In the genomic region with DNA sequence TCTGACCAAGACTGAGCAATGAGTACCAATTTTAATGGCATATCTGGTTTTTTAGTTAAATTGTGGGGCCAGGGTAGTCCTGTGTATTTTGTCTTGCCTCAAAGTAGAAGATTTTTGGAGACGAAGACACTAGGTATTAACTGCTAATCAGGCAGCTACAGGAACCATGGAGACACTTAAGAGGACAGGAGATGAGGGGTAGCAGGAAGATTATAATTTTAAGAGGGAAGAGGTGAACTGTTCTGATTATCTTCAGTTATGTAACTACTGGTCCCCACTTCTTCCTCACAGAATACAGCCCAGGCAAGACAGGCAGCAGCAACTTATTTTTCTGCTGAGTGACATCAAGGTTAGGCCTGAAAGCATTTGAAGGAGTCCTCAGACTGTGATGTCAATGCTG, we compare ENCODE assay signal across 16 mouse cellular contexts.
"Had no signal": no experiment of that assay in that cellular context is flagged by ENCODE, and none has a peak within 500 bp of the region (broad histone marks: within the 10 kb centered on the region; RNA-seq: fewer than 3 reads in every experiment).

No protein-coding gene starts in this region.

- DNase-seq: retina, postnatal 1 day; right cerebral cortex, adult 18-20 months; right cerebral cortex, postnatal 14 days; right cerebral cortex, postnatal 25 days; right cerebral cortex, postnatal 4 days; spleen, adult 18-20 months; thymus, adult 18-20 months; thymus, adult 2 months; thymus, postnatal 14 days; thymus, postnatal 25 days; thymus, postnatal 36 days; thymus, postnatal 4 days had no signal

- H3K9me3 ChIP-seq: neural tube, embryonic 13.5 days; neural tube, embryonic 15.5 days; stomach, embryonic 15.5 days had no signal

- H3K9ac ChIP-seq: neural tube, embryonic 13.5 days; neural tube, embryonic 15.5 days; stomach, embryonic 15.5 days had no signal

- H3K27me3 ChIP-seq: neural tube, embryonic 13.5 days; neural tube, embryonic 15.5 days; stomach, embryonic 15.5 days had no signal

- H3K4me1 ChIP-seq: stomach, embryonic 15.5 days had no signal

- H3K36me3 ChIP-seq: neural tube, embryonic 13.5 days; neural tube, embryonic 15.5 days; stomach, embryonic 15.5 days had no signal

- H3K4me3 ChIP-seq: neural tube, embryonic 13.5 days; neural tube, embryonic 15.5 days; stomach, embryonic 15.5 days had no signal

- H3K27ac ChIP-seq: neural tube, embryonic 13.5 days; neural tube, embryonic 15.5 days; stomach, embryonic 15.5 days; stomach, postnatal 0 days had no signal
